Mouse (Mus musculus) heart, embryonic 16.5 days (tissue): ENCODE measurements around the gene Bend6. TPM values are rescaled to one million over a fixed set of nuclear protein-coding genes. Genes with fewer than 3 reads are reported as not detected.

Experiments
- ATAC-seq: fragments of 200-750 bp; cut with Nextera tagmentation; replicated peaks from 2 replicates; pipeline ENCODE4 v1.8.0; 2017; ENCODE audit warnings: moderate number of reproducible peaks; ENCODE audit not compliant: insufficient read depth, low FRiP score; ENCODE audit errors: extremely low read depth
- H3K27ac ChIP-seq: fragments of 300-500 bp; sonication (generic); 2 replicates; pipeline ENCODE4 v1.5.1; 2014; ENCODE audit warnings: mild to moderate bottlenecking, low read length, control low read depth, moderate library complexity
- H3K27me3 ChIP-seq: fragments of 300-500 bp; sonication (generic); 2 replicates; pipeline ENCODE4 v1.6.1; 2014; ENCODE audit warnings: low read length, mixed read lengths; ENCODE audit not compliant: control insufficient read depth, insufficient read depth
- H3K36me3 ChIP-seq: fragments of 300-500 bp; sonication (generic); 2 replicates; pipeline ENCODE4 v1.6.1; 2014; ENCODE audit not compliant: control insufficient read depth, insufficient read depth
- H3K4me1 ChIP-seq: fragments of 300-500 bp; sonication (generic); 2 replicates; pipeline ENCODE4 v1.6.1; 2014; ENCODE audit warnings: low read length, mixed read lengths; ENCODE audit not compliant: control insufficient read depth, insufficient read depth
- H3K4me2 ChIP-seq: fragments of 300-500 bp; sonication (generic); 2 replicates; pipeline ENCODE4 v1.6.1; 2014; ENCODE audit warnings: low read depth, mild to moderate bottlenecking, control low read depth, low read length
- H3K4me3 ChIP-seq: fragments of 300-500 bp; sonication (generic); 2 replicates; pipeline ENCODE4 v1.5.1; 2014; ENCODE audit warnings: mild to moderate bottlenecking, control low read depth, low read length
- H3K9ac ChIP-seq: fragments of 300-500 bp; sonication (generic); 2 replicates; pipeline ENCODE4 v1.6.1; 2014; ENCODE audit warnings: low read length, control low read depth
- H3K9me3 ChIP-seq: fragments of 300-500 bp; sonication (generic); replicated peaks from 2 replicates; pipeline ENCODE4 v1.6.1; 2016; ENCODE audit warnings: low read length; ENCODE audit not compliant: control insufficient read depth
- WGBS: fragments of 180-500 bp; shearing (Covaris S2); extraction: QIAGEN DNeasy Blood & Tissue Kit; methylation state at CpG from one replicate; pipeline ENCODE4 v1.1.7; 2014; 5-methylcytosine and 5-hydroxymethylcytosine counted together
- polyA plus RNA-seq: library from polyadenylated mRNA; unstranded; fragments of >200 nt; fragmentation: Nextera tagmentation; extraction: Ambion mirVana; gene quantifications from 2 replicates; pipeline ENCODE4 v1.2.1, GENCODE M21; 2015

Gene Bend6
- polyA plus RNA-seq, 1 experiment from 2014 or later = 5.0 TPM

- no peak overlapping the region for H3K9ac ChIP-seq
- H3K36me3 ChIP-seq = no peaks in the 10 kb centered on the region
- ATAC-seq = no peak
- no peaks in the 10 kb centered on the region for H3K9me3 ChIP-seq
- no peak overlapping the region for H3K4me2 ChIP-seq
- no peak overlapping the region for H3K4me3 ChIP-seq
- peaks cover 23% of the 10 kb centered on the region for H3K4me1 ChIP-seq
- WGBS = 83% methylated on average over 8 of the region's 8 CpGs
- no peaks in the 10 kb centered on the region for H3K27me3 ChIP-seq
- H3K27ac ChIP-seq = no peak overlapping the region
Observed at GRCm38 (mm10) chr1:33942638-33943037, 35.0 kb upstream of the Bend6 start.

- Histone ChIP-seq H3K36me3 (no peaks in the 10 kb centered on the region), H3K4me3 (no peak overlapping the region), H3K27ac (no peak overlapping the region), H3K27me3 (no peaks in the 10 kb centered on the region), H3K4me2 (no peak overlapping the region), H3K9ac (no peak overlapping the region), H3K4me1 (peaks cover 7% of the 10 kb centered on the region), H3K9me3 (no peaks in the 10 kb centered on the region)
- 81% methylated on average over 11 of the region's 11 CpGs for WGBS
- ATAC-seq = no peak
Observed at GRCm38 (mm10) chr1:33940364-33940928, 32.8 kb upstream of the Bend6 start.

GRCm38 (mm10) chr1:33939828-33940227, 32.2 kb upstream of the Bend6 start:
- 71% methylated on average over 5 of the region's 5 CpGs for WGBS
- Histone ChIP-seq H3K36me3 (no peaks in the 10 kb centered on the region), H3K4me2 (no peak overlapping the region), H3K9ac (no peak overlapping the region), H3K4me1 (peaks cover 3% of the 10 kb centered on the region), H3K9me3 (no peaks in the 10 kb centered on the region), H3K27ac (no peak overlapping the region), H3K27me3 (no peaks in the 10 kb centered on the region), H3K4me3 (no peak overlapping the region)
- ATAC-seq = no peak

GRCm38 (mm10) chr1:33935946-33936345, 28.3 kb upstream of the Bend6 start:
- Histone ChIP-seq H3K9ac (no peak overlapping the region), H3K4me1 (no peaks in the 10 kb centered on the region), H3K27ac (no peak overlapping the region), H3K36me3 (no peaks in the 10 kb centered on the region), H3K27me3 (no peaks in the 10 kb centered on the region), H3K4me2 (no peak overlapping the region), H3K9me3 (no peaks in the 10 kb centered on the region), H3K4me3 (no peak overlapping the region)
- 71% methylated on average over 3 of the region's 3 CpGs for WGBS
- no peak for ATAC-seq

GRCm38 (mm10) chr1:33932845-33933499, 25.4 kb upstream of the Bend6 start:
- Histone ChIP-seq H3K4me2 (no peak overlapping the region), H3K9ac (no peak overlapping the region), H3K4me1 (no peaks in the 10 kb centered on the region), H3K4me3 (no peak overlapping the region), H3K27me3 (no peaks in the 10 kb centered on the region), H3K27ac (no peak overlapping the region), H3K9me3 (no peaks in the 10 kb centered on the region), H3K36me3 (no peaks in the 10 kb centered on the region)
- ATAC-seq = no peak
- WGBS = 74% methylated on average over 14 of the region's 14 CpGs

- Histone ChIP-seq H3K9ac (no peak overlapping the region), H3K4me1 (no peaks in the 10 kb centered on the region), H3K36me3 (no peaks in the 10 kb centered on the region), H3K27ac (no peak overlapping the region), H3K4me2 (no peak overlapping the region), H3K9me3 (no peaks in the 10 kb centered on the region), H3K4me3 (no peak overlapping the region), H3K27me3 (no peaks in the 10 kb centered on the region)
- no peak for ATAC-seq
- WGBS = 93% methylated on average over 3 of the region's 3 CpGs
Observed at GRCm38 (mm10) chr1:33932196-33932595, 24.6 kb upstream of the Bend6 start.

GRCm38 (mm10) chr1:33931791-33932190, 24.2 kb upstream of the Bend6 start:
- 82% methylated on average over 8 of the region's 8 CpGs for WGBS
- no peaks in the 10 kb centered on the region for H3K27me3 ChIP-seq

GRCm38 (mm10) chr1:33927466-33927865, 19.9 kb upstream of the Bend6 start:
- Histone ChIP-seq H3K4me2 (no peak overlapping the region), H3K9me3 (no peaks in the 10 kb centered on the region), H3K4me1 (no peaks in the 10 kb centered on the region), H3K27me3 (no peaks in the 10 kb centered on the region), H3K36me3 (no peaks in the 10 kb centered on the region), H3K4me3 (no peak overlapping the region), H3K27ac (no peak overlapping the region), H3K9ac (no peak overlapping the region)
- WGBS = 81% methylated on average over 7 of the region's 7 CpGs
- ATAC-seq = no peak

More at GRCm38 (mm10) chr1:33931791-33932190, 24.2 kb upstream of the Bend6 start:
- no peaks in the 10 kb centered on the region for H3K36me3 ChIP-seq
- ATAC-seq = no peak
- no peak overlapping the region for H3K4me3 ChIP-seq
- no peak overlapping the region for H3K4me2 ChIP-seq
- H3K9me3 ChIP-seq = no peaks in the 10 kb centered on the region
- H3K4me1 ChIP-seq = no peaks in the 10 kb centered on the region
- H3K9ac ChIP-seq = no peak overlapping the region
- no peak overlapping the region for H3K27ac ChIP-seq

- WGBS = 84% methylated on average over 3 of the region's 3 CpGs
- no peaks in the 10 kb centered on the region for H3K27me3 ChIP-seq
- no peaks in the 10 kb centered on the region for H3K9me3 ChIP-seq
- no peak overlapping the region for H3K27ac ChIP-seq
- no peak overlapping the region for H3K4me2 ChIP-seq
- no peak for ATAC-seq
- no peaks in the 10 kb centered on the region for H3K36me3 ChIP-seq
- no peak overlapping the region for H3K9ac ChIP-seq
- H3K4me1 ChIP-seq = no peaks in the 10 kb centered on the region
- H3K4me3 ChIP-seq = no peak overlapping the region
Observed at GRCm38 (mm10) chr1:33925283-33925682, 17.7 kb upstream of the Bend6 start.
